Mouse (Mus musculus) hindbrain, embryonic 14.5 days (tissue): Measurements from ENCODE around the gene Klf15. TPM values are rescaled to one million over a fixed set of nuclear protein-coding genes. Genes with fewer than 3 reads are reported as not detected.

ENCODE experiments used
- ATAC-seq: fragments of 200-750 bp; cut with Nextera tagmentation; 2 replicates; pipeline ENCODE4 v1.8.0; 2017; ENCODE audit warnings: moderate number of reproducible peaks, mild to moderate bottlenecking, moderate TSS enrichment, moderate library complexity; ENCODE audit not compliant: low FRiP score
- DNase-seq: peaks from one replicate; pipeline ENCODE4 v3.0.0-alpha.2; 2015; ENCODE audit warnings: low spot score
- H3K27ac ChIP-seq: fragments of 300-500 bp; sonication (generic); 2 replicates; pipeline ENCODE4 v1.5.1; 2014; ENCODE audit warnings: mild to moderate bottlenecking, moderate library complexity
- H3K27me3 ChIP-seq: fragments of 300-500 bp; sonication (generic); 2 replicates; pipeline ENCODE4 v1.6.1; 2014; ENCODE audit warnings: mild to moderate bottlenecking, low read length, mixed read lengths; ENCODE audit not compliant: control insufficient read depth, insufficient read depth
- H3K36me3 ChIP-seq: fragments of 300-500 bp; sonication (generic); replicated peaks from 2 replicates; pipeline ENCODE4 v1.6.1; 2014; ENCODE audit not compliant: control insufficient read depth, insufficient read depth
- H3K4me1 ChIP-seq: fragments of 300-500 bp; sonication (generic); replicated peaks from 2 replicates; pipeline ENCODE4 v1.6.1; 2014; ENCODE audit warnings: antibody characterized with exemption, low read length, mixed read lengths; ENCODE audit not compliant: control insufficient read depth, insufficient read depth
- H3K4me2 ChIP-seq: fragments of 300-500 bp; sonication (generic); replicated peaks from 2 replicates; pipeline ENCODE4 v1.6.1; 2014; ENCODE audit warnings: mild to moderate bottlenecking, moderate library complexity
- H3K4me3 ChIP-seq: fragments of 300-500 bp; sonication (generic); replicated peaks from 2 replicates; pipeline ENCODE4 v1.5.1; 2014; ENCODE audit warnings: mild to moderate bottlenecking, low read length
- H3K9ac ChIP-seq: fragments of 300-500 bp; sonication (generic); 2 replicates; pipeline ENCODE4 v1.6.1; 2014
- H3K9me3 ChIP-seq: fragments of 300-500 bp; sonication (generic); 2 replicates; pipeline ENCODE4 v1.6.1; 2016; ENCODE audit warnings: low read length; ENCODE audit not compliant: control insufficient read depth
- WGBS: fragments of 180-500 bp; shearing (Covaris S2); extraction: QIAGEN DNeasy Blood & Tissue Kit; methylation state at CpG from one replicate; pipeline ENCODE4 v1.1.7; 2014; 5-methylcytosine and 5-hydroxymethylcytosine counted together
- polyA plus RNA-seq: library from polyadenylated mRNA; unstranded; fragments of >200 nt; fragmentation: Nextera tagmentation; extraction: Ambion mirVana; gene quantifications from 2 replicates; pipeline ENCODE4 v1.2.1, GENCODE M21; 2014

Gene Klf15
- polyA plus RNA-seq, 1 experiment from 2014 or later, result 15.7 TPM

DNA sequence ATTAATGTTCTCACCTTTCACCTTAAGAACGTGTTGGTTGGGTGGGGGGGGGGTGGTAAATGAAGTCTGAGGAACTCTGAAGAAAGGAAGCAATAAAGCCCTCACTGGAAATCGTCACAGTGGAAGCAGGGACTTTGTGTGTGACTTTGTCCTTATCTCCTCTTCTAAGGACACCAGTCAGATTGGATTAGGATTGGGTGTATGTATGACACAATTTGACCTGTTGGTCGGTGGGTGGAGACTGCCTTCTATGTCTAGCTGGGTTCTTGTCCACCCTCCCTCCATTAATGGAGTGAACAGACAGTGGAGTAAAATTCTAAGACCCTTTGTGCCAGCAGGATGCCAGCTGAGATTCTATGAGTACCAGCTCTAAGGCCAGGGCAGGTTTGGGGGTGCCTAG is 21.9 kb downstream of the Klf15 start:
- no peak overlapping the region for H3K4me3 ChIP-seq
- WGBS, result 86% methylated on average over 3 of the region's 3 CpGs
- H3K9me3 ChIP-seq, result no peaks in the 10 kb centered on the region
- no peaks in the 10 kb centered on the region for H3K36me3 ChIP-seq
- no peaks in the 10 kb centered on the region for H3K27me3 ChIP-seq
- no peak overlapping the region for H3K4me2 ChIP-seq
- no peak overlapping the region for H3K27ac ChIP-seq
- H3K4me1 ChIP-seq, result no peaks in the 10 kb centered on the region
- H3K9ac ChIP-seq, result no peak overlapping the region
- ATAC-seq (no peak), DNase-seq (no peak)

DNA sequence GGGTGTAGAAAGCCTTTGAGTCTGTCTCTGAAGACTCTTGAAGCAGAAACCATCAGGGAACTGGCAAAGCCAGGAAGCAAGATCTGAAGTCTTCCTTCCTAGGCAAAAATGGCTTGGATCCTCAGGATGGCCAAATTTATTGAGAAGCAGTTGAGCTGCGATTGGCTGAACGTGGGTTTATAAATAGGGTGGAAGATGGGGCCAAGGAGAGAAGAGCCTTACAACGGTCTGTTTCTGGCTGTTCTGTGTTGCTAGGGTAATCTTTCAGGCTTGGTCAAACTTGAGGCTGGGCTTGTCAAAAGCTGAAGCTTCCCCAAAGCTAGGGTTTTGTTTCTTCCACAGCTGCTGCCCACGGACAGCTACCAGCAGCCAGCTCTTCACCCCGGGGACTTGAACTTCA is 22.5 kb downstream of the Klf15 start:
- H3K27ac ChIP-seq, result no peak overlapping the region
- no peaks in the 10 kb centered on the region for H3K9me3 ChIP-seq
- H3K27me3 ChIP-seq, result no peaks in the 10 kb centered on the region
- DNase-seq (no peak), ATAC-seq (no peak)
- H3K9ac ChIP-seq, result no peak overlapping the region
- no peaks in the 10 kb centered on the region for H3K4me1 ChIP-seq
- no peak overlapping the region for H3K4me2 ChIP-seq
- H3K4me3 ChIP-seq, result no peak overlapping the region
- WGBS, result 68% methylated on average over 5 of the region's 5 CpGs
- H3K36me3 ChIP-seq, result no peaks in the 10 kb centered on the region

DNA sequence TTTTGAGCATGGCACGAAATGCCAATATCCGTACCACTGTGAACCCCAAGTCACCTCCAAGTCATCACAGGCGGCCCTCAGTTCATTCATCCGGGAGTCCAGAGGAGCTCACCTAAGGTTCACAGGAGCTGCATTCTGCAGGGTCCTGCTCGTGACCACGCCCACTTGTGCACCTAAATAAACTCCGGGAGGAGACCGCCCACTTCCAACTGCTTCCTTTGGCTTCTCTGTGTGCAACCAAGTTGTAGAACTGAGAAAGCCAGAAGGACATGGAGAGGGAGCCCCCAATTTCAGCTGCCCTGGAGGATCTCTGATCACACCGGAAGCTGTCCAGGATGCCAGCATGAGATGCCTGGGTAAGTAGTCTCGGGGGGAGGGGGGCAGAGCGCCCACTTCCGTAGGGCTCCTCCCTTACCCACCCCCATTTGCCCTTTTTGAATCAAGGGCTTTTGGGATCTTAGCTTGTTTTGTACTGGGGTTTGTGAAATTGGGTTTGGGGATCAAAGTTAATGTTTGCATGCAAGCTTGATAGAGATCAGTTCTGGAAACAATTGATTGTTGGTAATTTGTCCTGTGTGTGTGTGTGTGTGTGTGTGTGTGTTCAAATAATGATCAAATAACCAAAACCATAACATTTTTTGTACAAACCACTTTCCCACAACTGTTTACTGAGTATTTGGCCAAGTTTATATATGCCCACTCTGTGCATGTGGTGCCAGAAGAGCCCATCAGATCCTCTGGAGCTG is 24.0 kb downstream of the Klf15 start, which contains the start of gene Aldh1l1:
Gene Aldh1l1, plus strand, starts transcription at position 252 of the 746 bp plus-strand sequence.
- no peaks in the 10 kb centered on the region for H3K4me1 ChIP-seq
- no peak within 1 kb of the TSS for H3K9ac ChIP-seq
- no peak within 1 kb of the TSS for H3K27ac ChIP-seq
- no peak for ATAC-seq
- H3K4me2 ChIP-seq, result no peak within 1 kb of the TSS
- 85% methylated on average over 12 of the region's 12 CpGs for WGBS
- no peaks in the 10 kb centered on the region for H3K9me3 ChIP-seq
- H3K36me3 ChIP-seq, result no peaks in the 10 kb centered on the region
- no peak within 1 kb of the TSS for H3K4me3 ChIP-seq
- no peaks in the 10 kb centered on the region for H3K27me3 ChIP-seq
- DNase-seq, result no peak

GRCm38 (mm10) chr6:90487531-90487930 is 25.2 kb downstream of the Klf15 start:
- H3K4me3 ChIP-seq, result no peak overlapping the region
- DNase-seq, result no peak
- no peak overlapping the region for H3K27ac ChIP-seq
- no peaks in the 10 kb centered on the region for H3K9me3 ChIP-seq
- 85% methylated on average over 1 of the region's 1 CpGs for WGBS
- H3K36me3 ChIP-seq, result no peaks in the 10 kb centered on the region
- no peak overlapping the region for H3K4me2 ChIP-seq
- ATAC-seq, result no peak
- H3K9ac ChIP-seq, result no peak overlapping the region
- no peaks in the 10 kb centered on the region for H3K27me3 ChIP-seq
- no peaks in the 10 kb centered on the region for H3K4me1 ChIP-seq

GRCm38 (mm10) chr6:90489532-90489931 is 27.2 kb downstream of the Klf15 start:
- Histone ChIP-seq H3K4me2 (no peak overlapping the region), H3K9me3 (no peaks in the 10 kb centered on the region), H3K36me3 (no peaks in the 10 kb centered on the region), H3K9ac (no peak overlapping the region), H3K4me3 (no peak overlapping the region), H3K4me1 (no peaks in the 10 kb centered on the region), H3K27ac (no peak overlapping the region), H3K27me3 (no peaks in the 10 kb centered on the region)
- no peak for DNase-seq
- 97% methylated on average over 3 of the region's 3 CpGs for WGBS
- ATAC-seq, result no peak

DNA sequence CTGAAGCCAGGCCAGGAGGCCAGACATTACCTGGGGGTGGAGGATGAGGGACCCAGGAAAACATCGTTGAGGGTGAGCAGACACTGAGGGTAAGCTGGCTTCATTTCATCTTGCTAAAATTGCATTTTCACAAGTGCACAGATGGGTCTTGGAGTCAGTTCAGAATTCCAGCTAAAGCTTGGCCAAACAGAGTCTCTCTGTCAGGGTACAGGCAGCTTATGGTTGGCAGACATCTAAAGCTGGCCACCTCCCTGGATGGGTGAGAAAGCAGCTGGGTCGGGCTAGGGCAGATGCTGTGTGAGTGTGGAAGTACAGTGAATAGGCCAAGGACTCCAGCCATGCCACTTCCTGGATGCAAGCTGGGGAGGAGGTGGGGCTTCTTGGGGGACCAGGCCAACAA is 28.6 kb downstream of the Klf15 start:
- Histone ChIP-seq H3K9ac (no peak overlapping the region), H3K4me1 (no peaks in the 10 kb centered on the region; the same call in 1 of the 2 replicates), H3K4me2 (no peak overlapping the region), H3K36me3 (no peaks in the 10 kb centered on the region), H3K27ac (no peak overlapping the region), H3K27me3 (no peaks in the 10 kb centered on the region), H3K9me3 (no peaks in the 10 kb centered on the region), H3K4me3 (no peak overlapping the region)
- DNase-seq (no peak), ATAC-seq (no peak)
- WGBS, result 67% methylated on average over 2 of the region's 2 CpGs

DNA sequence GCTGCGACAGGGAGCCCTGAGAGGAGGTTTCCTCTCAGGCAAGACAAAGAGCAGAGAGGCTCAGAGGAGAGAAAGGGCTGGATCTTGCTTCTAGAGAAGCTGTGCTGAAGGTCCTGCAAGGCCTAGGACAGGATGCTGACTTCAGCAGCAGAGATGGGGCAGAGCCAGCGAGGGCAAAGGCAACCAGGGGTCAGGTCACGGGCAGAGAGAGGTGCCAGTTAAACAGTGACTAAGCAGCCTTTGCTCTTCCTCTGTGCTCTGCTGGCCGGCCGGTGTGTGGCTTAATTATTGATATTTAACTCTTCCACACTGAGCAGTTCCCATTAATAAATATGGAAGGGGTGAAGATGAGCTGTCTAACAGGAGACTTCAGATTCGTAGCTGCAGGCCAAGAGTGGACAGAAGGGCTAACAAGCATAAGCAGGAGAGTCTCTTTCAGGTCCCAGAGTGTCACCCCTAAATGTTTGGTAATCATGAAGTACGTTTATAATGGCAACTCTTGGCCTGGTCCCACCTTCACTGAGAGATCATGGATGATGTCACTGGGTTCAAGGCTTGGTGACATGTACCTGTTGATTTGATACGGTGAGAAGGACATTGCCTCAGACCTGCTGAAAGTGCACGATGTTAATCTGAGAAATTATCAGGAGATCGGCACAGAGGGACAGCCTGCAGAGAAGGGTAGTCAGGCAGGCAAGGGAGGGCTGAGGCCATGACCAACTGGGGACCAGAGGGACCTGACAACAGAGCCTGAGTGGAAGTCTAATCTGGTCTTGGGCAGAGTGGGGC is 29.8 kb downstream of the Klf15 start:
- 79% methylated on average over 10 of the region's 10 CpGs for WGBS
- no peaks in the 10 kb centered on the region for H3K36me3 ChIP-seq

GRCm38 (mm10) chr6:90494155-90494554 is 31.8 kb downstream of the Klf15 start:
- Histone ChIP-seq H3K4me1 (peaks cover 6% of the 10 kb centered on the region; the same call in 1 of the 2 replicates), H3K36me3 (no peaks in the 10 kb centered on the region), H3K9me3 (no peaks in the 10 kb centered on the region), H3K27ac (no peak overlapping the region; the same call in 1 of the 2 replicates), H3K9ac (no peak overlapping the region), H3K4me2 (no peak overlapping the region), H3K4me3 (no peak overlapping the region), H3K27me3 (no peaks in the 10 kb centered on the region)
- DNase-seq, result no peak
- WGBS, result 75% methylated on average over 3 of the region's 3 CpGs
- no peak for ATAC-seq

More for the DNA sequence above, 29.8 kb downstream of the Klf15 start:
- Histone ChIP-seq H3K27ac (no peak overlapping the region), H3K4me3 (no peak overlapping the region), H3K9ac (no peak overlapping the region), H3K27me3 (no peaks in the 10 kb centered on the region), H3K4me1 (no peaks in the 10 kb centered on the region; the same call in 1 of the 2 replicates), H3K9me3 (no peaks in the 10 kb centered on the region), H3K4me2 (no peak overlapping the region)
- no peak for DNase-seq
- ATAC-seq, result no peak

- no peaks in the 10 kb centered on the region for H3K36me3 ChIP-seq
- no peak overlapping the region for H3K4me3 ChIP-seq
- H3K27me3 ChIP-seq, result no peaks in the 10 kb centered on the region
- no peak overlapping the region; the same call in 1 of the 2 replicates for H3K27ac ChIP-seq
- 91% methylated on average over 3 of the region's 3 CpGs for WGBS
- DNase-seq, result no peak
- peaks cover 10% of the 10 kb centered on the region; the same call in 1 of the 2 replicates for H3K4me1 ChIP-seq
- H3K9me3 ChIP-seq, result no peaks in the 10 kb centered on the region
- H3K9ac ChIP-seq, result no peak overlapping the region
- no peak overlapping the region for H3K4me2 ChIP-seq
- ATAC-seq, result no peak
These were observed 32.2 kb downstream of the Klf15 start for GRCm38 (mm10) chr6:90494566-90494965.
